Mouse (Mus musculus) embryo, embryonic 9.5 days (tissue): Measurements from ENCODE around the gene Prss12.

Experiments
- DNase-seq: peaks from one replicate; pipeline ENCODE4 v3.0.0-alpha.2; 2017; ENCODE audit errors: extremely low spot score

Prss12 gene

GRCm38 (mm10) chr3:123446708-123447537, at the start of gene Prss12:
Gene Prss12 (plus strand): TSS chr3:123446913.
- peak; percentile 49 for DNase-seq

- no peak for DNase-seq
Measured at GRCm38 (mm10) chr3:123397562-123398481, 48.9 kb upstream of the Prss12 start.

DNA sequence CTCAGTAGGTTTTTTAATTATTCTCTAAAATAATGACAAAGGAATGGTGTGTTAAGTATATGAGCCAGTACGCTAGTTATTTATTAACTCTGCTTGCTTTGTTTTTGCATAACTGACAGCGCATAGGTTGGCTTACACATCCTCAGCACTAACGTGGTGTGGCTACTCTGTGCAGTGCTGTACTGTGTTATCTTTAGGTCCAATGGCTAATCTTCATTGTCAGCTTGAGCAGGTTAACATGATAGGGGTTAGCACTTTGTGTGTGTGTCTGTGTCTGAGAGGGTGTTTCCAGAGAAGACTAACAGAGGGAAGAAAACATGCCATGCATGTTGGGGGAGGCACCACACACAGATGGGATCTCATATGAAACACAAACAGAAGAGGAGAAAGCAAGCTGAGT, 41.8 kb upstream of the Prss12 start:
- DNase-seq: no peak

- no peak for DNase-seq
Measured at GRCm38 (mm10) chr3:123411821-123412578, 34.7 kb upstream of the Prss12 start.

DNA sequence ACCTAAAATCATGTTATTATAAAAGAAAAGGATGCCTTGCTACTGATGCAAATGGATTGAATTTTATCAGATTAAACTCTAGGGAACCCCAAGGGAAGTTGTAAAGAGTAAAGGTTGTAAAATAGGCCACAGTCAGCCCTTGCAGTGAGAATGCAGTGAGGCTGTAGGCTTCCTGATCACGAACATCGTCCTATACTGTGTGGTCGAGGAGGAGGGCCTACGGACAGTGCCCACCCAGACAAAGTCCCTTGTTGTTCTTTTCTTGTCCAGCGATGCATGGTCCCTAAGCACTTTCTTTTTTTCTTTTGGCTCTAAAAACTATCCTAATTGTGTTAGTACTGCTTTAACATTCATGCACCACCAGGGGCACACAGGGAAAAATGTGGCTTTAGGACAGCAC, 33.5 kb upstream of the Prss12 start:
- DNase-seq: no peak

GRCm38 (mm10) chr3:123425647-123426046, 21.1 kb upstream of the Prss12 start:
- DNase-seq: no peak

DNA sequence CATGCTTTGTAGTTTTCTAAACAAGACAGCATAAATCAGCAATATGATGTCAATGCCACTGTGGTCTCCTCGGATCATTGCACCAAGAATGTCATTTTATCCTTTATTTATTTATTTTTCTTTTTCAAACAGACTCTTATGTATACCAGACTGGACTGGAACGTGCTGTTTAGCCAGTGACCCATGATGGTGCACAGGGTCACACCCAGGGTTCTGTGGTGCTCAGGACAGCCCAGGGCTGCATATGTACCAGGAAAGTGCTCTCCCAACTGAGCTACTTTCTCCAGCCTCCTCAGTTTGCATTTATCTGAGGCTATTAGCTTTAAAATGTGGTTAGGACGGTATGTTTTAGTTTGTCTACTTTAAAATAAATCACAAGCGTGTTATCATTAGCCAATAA, 18.7 kb upstream of the Prss12 start:
- DNase-seq: no peak

- no peak for DNase-seq
Measured at GRCm38 (mm10) chr3:123429597-123430458, 16.9 kb upstream of the Prss12 start.

DNA sequence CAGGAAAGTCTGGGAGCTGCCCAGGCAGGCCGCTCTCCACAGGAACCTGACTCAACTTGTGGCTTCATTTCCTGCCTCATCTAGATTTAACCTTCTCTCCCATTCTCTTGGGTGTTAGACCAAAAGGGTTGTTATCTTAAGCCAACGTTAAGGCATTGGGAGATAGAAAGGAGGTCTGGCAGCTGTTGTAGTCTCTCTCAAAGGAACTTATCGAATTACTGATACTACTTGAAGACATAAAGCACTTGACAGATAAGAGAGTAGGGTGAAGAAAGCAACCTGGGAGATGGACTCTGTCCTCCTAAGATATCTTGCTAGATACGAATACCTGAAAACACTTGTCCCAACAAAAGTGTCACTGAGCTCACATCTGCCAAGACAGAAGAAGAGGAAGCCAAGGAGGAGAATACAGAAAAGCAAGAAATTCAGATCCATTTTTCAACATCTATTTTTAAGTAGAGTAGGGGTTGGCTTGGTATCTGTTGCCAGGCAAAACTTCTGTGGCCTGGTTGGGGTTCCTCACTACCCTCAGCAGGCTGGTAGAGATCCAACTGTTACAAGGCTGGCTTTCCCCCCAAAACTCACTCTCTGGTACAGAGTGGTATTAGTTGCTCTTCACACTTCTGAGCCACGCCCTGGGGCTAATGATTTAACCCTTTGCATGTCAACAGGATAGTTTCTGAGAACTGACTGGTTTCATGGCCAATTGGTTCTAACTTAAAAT, 14.6 kb upstream of the Prss12 start:
- DNase-seq: no peak

- DNase-seq: no peak
Measured at GRCm38 (mm10) chr3:123433362-123433761, 13.4 kb upstream of the Prss12 start.

- no peak for DNase-seq
Measured at GRCm38 (mm10) chr3:123437608-123438007, 9.1 kb upstream of the Prss12 start.

DNA sequence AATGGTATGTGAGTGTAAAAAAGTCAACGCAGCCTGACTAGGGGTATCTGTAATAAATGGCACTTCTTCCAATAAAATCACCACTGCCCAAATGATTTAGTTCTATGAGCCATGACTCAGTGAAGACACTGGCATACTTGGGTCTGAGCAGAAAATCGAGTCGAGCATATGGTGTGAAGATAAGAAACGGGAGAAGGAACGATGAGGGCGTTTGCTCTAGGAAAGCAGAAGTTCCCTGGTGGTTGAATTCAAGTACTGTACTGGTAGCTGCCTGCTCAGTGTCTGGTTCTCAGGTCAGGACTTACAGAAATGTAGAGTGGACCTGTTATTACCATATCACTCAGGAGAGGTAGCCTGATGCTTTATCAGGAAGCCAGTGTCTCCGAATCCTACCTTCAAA, 6.2 kb upstream of the Prss12 start:
- no peak for DNase-seq

GRCm38 (mm10) chr3:123444466-123444865, 2.2 kb upstream of the Prss12 start:
- no peak for DNase-seq

DNA sequence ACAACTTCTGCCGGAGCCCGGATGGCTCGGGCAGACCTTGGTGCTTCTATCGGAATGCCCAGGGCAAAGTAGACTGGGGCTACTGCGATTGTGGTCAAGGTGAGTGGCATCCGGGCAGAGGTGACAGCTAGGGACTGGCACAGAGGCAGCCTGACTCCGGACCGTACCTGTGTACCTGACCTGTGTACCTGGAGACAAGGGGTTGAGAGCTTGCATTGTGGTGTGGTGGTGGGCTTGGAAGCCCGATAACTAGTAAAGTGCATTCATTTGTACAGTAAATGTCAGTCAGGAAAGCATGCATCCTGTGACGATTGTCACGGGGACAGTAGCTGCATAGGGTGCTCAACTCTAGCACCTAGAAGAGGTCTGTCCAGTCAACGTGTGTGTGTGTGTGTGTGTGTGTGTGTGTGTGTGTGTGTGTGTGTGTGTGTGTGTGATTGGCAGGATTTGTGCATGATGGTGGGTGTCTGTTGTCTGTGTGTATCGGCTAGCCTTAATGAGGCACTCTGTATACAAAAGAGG, 886 bp downstream of the Prss12 start:
- DNase-seq: no peak

DNA sequence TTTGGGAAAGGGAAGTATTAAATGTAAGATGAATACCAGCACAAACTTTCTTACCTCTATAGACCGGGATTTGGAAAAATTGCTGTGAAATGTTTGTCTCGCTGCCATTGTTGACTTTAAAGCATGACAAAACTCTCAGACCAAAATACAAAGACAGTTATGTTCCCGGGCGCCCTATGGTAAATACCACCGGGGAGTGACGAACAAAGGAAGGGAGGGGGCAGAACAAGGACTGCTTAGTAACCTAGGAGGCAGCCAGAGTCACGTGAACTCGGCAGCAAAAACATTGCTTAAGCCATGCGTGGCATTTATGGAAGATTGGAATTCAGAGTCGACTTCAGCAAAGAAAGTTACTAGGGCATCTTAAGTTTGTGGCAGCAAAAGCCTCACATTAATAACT, 1.4 kb downstream of the Prss12 start:
- DNase-seq: peak; percentile 17

DNA sequence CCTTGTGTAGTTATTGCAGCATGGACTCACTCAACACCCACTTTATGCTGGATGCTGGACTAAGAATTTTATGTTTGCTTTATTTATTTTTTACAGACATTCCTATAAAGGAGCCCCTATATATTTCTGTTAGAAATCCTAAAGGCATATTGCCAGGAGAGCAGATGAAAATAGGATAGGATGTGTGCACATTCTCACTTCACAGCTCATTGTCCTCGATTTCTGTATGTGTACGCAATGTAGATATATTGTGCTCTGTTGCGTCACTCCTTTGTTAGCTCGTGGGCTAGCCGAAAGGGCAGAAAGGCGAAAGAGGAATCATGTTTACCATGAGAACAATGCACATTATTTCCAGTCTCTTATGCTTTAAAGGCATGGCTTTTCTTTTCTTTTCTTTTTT, 3.4 kb downstream of the Prss12 start:
- DNase-seq: no peak

DNA sequence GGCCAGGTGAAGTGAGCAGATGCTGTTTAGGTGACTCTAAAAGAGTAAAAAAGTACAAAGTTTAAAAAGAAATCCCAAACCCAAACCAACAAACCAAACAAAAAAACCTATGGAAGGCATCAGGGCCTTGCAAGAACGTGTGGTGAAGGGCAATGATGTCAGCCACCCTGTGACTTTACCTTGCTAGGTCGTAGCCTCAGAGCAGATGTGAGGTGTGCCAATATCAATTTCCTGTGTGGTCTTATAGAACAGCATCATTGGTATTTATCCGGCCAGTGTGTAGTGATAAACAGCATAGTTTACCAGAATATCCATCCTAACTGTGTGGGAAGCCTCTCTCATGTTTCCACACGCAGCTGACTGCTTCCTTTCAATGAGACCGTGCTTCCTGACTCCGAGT, 6.2 kb downstream of the Prss12 start:
- DNase-seq: no peak

DNA sequence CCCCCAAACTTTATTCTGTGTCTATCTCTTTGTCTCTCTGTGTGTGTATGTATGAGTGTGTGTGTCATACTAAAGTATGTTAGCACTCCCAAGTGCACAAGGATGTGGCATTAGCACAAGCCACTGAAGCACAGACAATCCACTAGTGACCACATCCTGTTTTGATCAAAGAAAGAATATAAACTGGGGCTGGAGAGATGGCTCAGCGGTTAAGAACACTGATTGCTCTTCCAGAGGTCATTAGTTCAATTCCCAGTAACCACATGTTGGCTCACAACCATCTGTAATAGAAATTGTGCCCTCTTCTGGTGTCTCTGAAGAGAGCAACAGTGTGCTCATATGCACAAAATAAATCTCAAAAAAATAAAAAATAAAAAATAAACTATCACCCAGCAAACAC, 12.8 kb downstream of the Prss12 start:
- no peak for DNase-seq

- no peak for DNase-seq
Measured at GRCm38 (mm10) chr3:123460436-123460835, 13.7 kb downstream of the Prss12 start.

GRCm38 (mm10) chr3:123462264-123462663, 15.6 kb downstream of the Prss12 start:
- DNase-seq: no peak
